Mouse (Mus musculus) adrenal gland, adult 8-10 months (tissue): ENCODE data around the gene Slc10a7. TPM values are rescaled to one million over a fixed set of nuclear protein-coding genes. Genes with fewer than 3 reads are reported as not detected.

Experiments used
- DNase-seq: peaks from one replicate; pipeline ENCODE4 v3.0.0; 2022
- total RNA-seq, 4 experiments: library from RNA; stranded (reverse); gene quantifications; 2 replicates each; pipeline ENCODE4 v1.2.4; 2022

Gene Slc10a7
- total RNA-seq, 4 experiments from 2014 or later: 14.7 to 22.9 (median 21.8) TPM

- no peak for DNase-seq
Observed at GRCm38 (mm10) chr8:78624738-78625442, 115.7 kb downstream of the Slc10a7 start.

- no peak for DNase-seq
Observed at GRCm38 (mm10) chr8:78626632-78627031, 117.5 kb downstream of the Slc10a7 start.

- DNase-seq: no peak
Observed at GRCm38 (mm10) chr8:78627793-78628192, 118.6 kb downstream of the Slc10a7 start.

DNA sequence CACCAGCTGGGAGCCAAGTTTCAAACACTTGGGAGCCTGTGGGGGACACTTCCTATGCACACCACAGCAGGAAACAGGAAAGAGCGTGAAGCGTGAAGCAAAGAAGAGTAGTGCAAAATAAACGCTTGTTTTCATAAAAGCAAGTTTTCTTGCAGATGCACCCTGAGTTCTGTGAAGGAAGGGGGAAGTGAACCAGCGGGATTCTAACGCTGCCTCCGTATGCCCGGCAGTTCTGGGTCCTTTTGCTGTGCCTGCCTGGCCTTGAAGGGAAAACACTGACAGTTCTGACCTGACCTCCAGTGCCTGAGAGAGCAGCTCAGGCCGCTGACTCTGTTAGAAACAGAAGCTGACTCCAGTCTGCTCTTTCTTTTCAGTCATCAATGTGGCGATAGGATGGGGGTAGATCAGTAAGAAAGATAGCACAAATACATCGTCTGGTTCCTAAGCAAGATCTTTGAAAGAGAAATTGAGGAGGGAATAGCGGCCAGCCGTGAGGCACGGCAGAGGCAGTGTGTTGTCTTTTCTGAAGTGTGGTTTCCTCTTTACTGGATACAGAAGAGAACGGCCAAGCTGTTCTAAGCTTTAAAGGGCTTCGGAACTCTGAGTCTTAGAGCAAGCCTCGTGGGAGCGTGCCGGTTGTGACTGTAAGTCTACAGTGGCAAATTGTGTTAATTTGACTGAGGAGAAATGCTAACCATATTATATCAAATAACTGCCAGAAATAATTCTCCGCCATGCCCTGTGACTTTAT lies 121.4 kb downstream of the Slc10a7 start:
- DNase-seq: no peak

- DNase-seq: no peak
Observed at GRCm38 (mm10) chr8:78633012-78633411, 123.9 kb downstream of the Slc10a7 start.

- no peak for DNase-seq
Observed at GRCm38 (mm10) chr8:78634018-78634417, 124.9 kb downstream of the Slc10a7 start.

DNA sequence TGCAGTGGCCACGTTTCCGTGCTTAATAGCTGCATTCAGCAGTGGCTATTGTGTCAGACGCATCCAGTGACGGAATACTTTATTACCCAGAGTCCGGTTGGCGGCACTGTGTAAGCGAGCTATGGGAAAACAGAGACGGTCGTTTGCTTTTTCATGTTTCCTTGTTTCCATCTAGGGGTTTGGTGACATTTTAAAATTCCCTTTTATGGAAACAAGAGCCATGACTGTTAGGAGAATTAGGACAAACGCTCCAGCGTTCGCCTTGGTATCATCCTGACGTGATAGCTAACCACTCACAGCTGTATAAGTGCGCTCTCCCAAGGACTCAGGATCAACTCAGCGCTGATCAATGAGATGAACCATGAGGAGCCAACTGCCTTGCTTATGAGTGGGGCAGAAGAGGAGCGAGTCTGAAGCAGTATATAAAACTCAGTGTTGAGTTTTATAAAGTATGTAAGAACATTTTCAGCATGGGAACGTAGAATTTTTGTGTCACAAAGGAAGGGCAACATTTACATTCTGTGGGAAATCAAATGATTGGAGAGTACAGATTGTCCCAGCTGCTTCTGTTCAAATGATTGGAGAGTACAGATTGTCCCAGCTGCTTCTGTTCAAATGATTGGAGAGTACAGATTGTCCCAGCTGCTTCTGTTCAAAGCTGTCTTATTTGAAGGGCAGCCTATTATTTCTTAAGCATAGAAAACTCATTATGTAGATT lies 125.5 kb downstream of the Slc10a7 start:
- no peak for DNase-seq

DNA sequence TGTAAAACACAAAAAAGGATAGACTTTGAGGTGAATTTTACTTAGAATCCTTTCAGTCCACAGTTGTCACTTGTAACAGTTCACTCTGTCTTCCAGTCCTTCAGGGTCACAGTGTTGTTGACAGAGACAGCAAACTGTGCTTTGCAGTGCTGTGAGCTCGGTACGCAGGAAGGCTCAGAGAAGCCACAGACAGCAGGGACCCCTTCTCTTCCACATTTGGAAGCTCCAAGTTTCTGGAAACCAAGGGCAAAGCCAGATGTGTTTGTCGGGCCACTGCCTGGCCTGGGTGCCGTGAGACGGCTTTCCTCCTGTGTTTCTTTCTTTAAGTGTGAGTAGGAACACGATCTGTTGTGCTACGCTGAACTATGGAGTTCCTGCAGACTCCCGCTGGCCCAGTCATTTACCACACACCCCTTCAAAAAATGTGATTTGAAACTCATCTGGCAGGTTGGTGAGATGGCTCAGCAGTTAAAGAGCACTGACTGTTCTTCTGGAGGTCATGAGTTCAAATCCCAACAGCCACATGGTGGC lies 126.2 kb downstream of the Slc10a7 start:
- no peak for DNase-seq

- no peak for DNase-seq
Observed at GRCm38 (mm10) chr8:78641919-78642318, 132.8 kb downstream of the Slc10a7 start.

DNA sequence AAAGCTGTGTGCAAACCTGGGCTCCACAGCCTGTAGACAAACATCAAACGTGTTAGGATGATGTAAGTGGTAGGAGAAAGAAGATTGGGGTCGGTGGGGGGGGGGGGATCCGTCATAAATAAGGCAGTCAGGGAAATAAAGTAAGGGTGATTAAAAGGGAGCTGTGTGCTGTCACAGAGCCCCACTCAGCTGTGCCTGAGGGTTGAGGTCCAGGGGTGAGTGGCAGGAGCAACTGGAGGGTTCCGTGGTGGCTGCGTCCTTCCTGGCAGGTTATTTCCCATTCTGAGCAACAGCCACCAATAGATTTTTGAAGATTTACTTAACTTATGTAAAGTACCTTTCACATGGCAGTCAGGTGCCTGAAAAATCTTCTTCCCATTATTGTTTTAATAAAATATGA lies 133.2 kb downstream of the Slc10a7 start:
- no peak for DNase-seq

DNA sequence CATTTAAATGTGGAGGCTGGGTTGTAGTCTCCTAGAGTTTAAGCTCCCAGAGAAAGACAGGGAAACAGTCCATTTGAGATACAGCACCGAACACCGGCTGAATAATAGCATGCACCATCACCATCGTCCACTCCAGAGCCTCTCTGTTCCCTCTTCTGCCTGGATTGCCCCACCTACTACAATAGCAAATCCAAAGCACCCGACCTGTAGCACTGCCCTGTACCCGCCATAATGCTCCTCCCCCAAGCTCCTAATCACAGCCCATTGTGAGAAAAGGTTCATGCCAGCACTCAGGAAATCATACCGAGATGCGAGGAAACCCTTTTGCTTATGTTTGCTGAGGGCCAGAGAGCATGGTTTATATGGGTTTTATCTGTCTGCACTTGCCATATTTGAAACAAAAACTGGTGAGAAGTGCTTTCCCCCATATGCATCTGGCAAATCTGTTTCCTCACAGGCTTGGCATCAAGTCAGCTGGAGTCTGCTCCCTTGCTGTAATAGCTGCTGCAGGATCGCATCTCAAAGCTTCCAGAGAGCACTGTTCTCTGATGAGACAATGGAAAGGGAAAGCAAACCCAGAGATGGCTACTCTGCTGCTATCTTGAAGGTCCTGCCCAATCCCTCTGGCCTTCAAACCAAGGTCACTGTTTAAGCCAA lies 138.0 kb downstream of the Slc10a7 start:
- DNase-seq: no peak

- DNase-seq: no peak
Observed at GRCm38 (mm10) chr8:78647846-78648245, 138.7 kb downstream of the Slc10a7 start.

GRCm38 (mm10) chr8:78648918-78649317 lies 139.8 kb downstream of the Slc10a7 start:
- DNase-seq: peak; percentile 46

GRCm38 (mm10) chr8:78651670-78652069 lies 142.5 kb downstream of the Slc10a7 start:
- no peak for DNase-seq

DNA sequence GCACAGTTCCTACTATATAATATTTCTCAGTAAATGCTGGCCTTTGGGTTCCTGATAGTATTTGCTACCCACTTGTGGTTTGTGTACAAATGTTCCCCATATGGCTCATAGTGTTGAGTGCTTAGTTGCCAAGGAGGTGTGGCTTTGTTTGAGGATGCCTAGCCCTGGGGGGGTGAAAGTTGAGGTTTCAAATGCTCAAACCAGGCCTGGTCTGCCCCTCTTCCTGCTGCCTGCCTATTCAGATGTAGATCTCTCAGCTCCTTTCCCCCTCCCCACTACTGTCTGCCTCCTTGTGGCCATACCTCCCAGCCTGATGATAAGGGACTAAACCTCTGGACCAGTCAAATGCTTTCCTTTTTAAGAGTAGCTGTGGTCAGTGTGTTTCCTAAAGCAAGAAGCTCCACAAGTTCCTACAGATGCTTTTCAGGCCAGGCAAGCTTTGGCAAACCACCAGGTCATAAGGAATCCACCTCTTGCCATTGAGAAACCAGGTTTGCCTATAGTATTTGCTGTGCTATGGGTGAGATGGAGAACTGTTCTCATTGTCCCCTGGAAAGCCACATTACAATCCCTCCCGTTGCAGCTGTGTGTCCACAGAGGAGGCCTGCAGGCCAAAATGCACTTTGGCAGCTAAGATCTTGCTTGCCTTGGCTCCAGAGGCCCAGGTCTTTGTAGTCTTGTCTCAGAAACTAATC lies 146.4 kb downstream of the Slc10a7 start:
- DNase-seq: no peak

GRCm38 (mm10) chr8:78656700-78657370 lies 147.7 kb downstream of the Slc10a7 start:
- DNase-seq: no peak

- DNase-seq: no peak
Observed at GRCm38 (mm10) chr8:78658172-78658571, 149.0 kb downstream of the Slc10a7 start.

- no peak for DNase-seq
Observed at GRCm38 (mm10) chr8:78659617-78660187, 150.6 kb downstream of the Slc10a7 start.

- no peak for DNase-seq
Observed at GRCm38 (mm10) chr8:78664306-78664940, 155.3 kb downstream of the Slc10a7 start.

DNA sequence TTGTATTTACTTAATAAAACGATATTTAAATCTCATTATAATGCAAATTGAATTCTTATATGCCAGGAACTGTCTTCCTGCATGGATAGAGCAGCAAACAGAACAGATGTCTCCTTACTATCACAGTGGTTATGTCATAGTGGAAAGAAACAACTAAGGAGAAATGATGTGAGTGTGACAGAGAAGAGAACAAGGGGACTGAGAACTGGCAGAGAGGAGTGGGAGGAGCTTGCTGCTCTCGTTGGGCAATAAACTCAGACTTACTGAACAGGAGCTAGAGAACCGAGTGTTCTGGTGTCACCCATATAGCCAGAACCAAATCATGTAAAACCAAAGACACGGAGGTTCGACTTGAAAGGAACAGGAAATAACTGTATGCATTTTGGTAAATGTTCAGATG lies 158.3 kb downstream of the Slc10a7 start:
- DNase-seq: no peak
